Mouse (Mus musculus): Measurements from ENCODE around the gene Gm20741.

Gm20741 gene

GRCm38 (mm10) chr16:88811827-88812226, at the start of gene Gm20741:
TSS of gene Gm20741 (minus strand) at chr16:88812220.
- DNase-seq = no peak

- DNase-seq = no peak
Measured at GRCm38 (mm10) chr16:88851450-88851849, 39.4 kb upstream of the Gm20741 start.

DNA sequence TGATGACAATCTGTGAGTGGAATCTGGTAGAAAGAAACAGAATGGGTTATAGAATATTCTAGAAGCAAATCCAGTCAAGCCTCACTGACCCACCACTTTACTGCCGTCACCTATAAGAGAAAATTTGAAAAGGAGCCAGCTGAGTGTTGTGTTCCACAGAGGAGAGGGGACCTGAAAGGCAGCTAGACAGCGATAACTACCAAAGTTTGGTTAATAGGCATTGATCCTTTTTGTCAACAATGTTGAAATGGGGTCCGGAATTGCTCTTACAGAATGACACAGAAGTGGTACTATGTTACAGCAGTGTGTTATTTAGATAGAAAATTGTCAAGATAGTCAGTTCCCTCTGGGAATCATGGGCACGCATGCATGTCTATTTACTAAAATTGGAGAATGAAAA, 36.5 kb upstream of the Gm20741 start:
- no peak for DNase-seq

DNA sequence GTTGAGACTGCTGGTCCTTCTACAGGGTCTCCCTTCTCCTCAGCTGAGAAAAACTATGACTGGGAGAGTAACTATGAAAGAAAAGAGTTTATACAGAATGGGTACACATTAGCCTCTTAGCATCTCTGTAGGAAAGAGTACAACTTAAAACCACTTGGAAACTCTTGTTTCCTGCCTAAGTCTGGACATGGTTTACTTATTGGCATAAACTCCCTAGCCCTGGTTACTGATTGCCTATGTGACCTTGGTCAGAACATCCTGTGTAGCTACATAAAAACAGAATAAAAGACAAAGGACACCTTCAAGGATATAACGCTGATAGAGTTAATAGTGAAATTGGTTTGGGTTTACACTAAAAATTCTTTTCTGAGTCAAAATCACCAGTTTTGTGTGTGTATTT, 35.3 kb upstream of the Gm20741 start:
- no peak for DNase-seq

DNA sequence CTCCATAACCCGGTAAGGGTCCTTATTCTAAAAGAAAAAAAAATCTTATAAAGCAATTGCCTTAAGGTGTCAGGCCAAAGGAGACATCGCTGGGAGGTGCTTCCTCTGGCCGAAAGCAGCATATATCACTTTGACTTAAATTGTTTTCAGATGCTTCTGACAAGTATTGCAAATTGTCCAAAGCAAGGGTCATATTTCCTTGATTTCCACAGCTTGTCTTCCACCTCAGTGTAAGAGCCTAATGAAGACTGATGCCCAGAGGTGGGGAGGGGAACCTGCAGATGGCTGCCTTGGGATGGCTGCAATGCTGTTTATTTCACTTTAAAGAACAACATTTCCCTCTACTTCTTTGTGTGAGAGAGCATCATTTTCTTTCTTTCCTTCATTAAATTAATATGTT, 15.0 kb upstream of the Gm20741 start:
- no peak for DNase-seq

DNA sequence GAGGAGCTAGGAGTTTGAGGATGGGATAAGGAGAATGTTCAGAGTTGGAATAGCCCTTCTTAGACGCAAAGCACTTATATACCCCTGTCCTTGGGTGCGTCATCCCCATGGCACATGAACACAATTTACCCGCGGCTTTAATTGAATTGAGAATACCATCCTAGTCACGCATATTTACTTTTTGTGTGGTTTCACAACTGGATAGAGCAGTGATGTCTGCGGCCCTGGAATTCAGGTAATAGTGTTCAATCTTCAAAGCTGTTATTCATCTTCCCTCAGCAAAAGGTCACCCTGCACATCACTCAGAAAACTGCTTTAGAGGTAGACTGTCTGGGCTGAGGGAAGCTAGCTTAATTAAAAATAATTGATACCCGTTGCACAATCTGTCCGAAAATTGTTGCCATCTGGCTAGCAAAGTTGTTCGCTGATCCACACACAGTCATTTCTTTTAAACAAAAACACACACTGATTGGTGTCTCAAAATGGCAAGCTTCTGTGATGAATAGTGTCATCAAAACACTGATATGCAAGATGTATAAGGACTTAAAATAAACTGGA, 14.2 kb upstream of the Gm20741 start, which contains the start of gene Krtap14:
TSS of gene Krtap14 (minus strand) at position 51 of the 558 bp plus-strand sequence.
- no peak for DNase-seq

GRCm38 (mm10) chr16:88823736-88824135, 11.7 kb upstream of the Gm20741 start:
- no peak for DNase-seq

DNA sequence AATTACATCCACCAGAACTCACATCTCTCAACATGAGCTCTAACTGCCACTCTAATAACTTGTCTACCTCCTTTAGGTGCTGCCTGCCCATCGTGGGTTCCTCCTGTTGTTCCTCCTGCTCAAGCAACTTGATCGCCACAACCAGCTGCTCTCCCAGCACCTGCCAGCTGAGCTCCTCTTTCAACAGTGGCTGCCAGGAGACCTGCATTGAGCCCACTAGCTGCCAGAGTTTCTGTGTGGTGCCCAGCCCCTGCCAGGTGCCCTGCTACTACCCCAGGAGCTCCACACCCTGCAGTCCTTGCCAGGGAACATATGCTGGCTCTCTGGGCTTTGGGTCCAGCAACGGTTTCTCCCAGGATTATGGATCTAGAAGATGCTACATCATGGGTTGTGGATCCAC, 8.0 kb upstream of the Gm20741 start, which contains the start of gene Krtap15:
TSS of gene Krtap15 (plus strand) at position 150 of the 400 bp plus-strand sequence.
- no peak for DNase-seq

DNA sequence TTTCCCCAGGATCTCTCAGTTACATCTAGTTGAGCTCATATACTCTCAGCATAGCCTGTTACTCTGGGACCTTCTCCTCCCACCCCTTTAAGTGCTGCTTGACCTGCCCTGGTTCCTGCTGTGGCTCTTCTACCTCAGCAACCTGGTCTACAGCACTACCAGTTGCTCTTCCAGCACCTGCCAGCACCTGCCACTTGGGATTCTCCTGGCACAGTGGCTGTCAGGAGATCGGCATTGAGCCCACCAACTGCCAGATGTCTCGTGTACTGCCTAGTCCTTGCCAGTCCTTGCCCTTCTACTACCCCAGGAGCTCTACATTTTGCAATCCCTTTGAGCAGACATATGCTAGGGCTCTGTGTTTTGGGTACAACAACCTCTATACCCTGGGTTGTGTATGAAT, 25.2 kb downstream of the Gm20741 start:
- DNase-seq = no peak

- DNase-seq = no peak
Measured at GRCm38 (mm10) chr16:88777596-88777995, 34.4 kb downstream of the Gm20741 start, which contains the start of gene Gm5965. TSS of gene Gm5965 (plus strand) at chr16:88777896.

GRCm38 (mm10) chr16:88774106-88774505, 37.9 kb downstream of the Gm20741 start, which contains the start of gene 2310057N15Rik:
TSS of gene 2310057N15Rik (minus strand) at chr16:88774206.
- no peak for DNase-seq
